Mouse (Mus musculus) left cerebral cortex, adult 2 months (tissue): Measurements from ENCODE around the gene Galk1. TPM values are rescaled to one million over a fixed set of nuclear protein-coding genes. Genes with fewer than 3 reads are reported as not detected.

Experiments used
- DNase-seq, 2 experiments: peaks; one replicate each; pipeline ENCODE4 v3.0.0; 2021 to 2022; ENCODE audit warnings: low spot score in 2 of 2, mixed read lengths in 1 of 2; ENCODE audit errors: extremely low spot score in 1 of 2
- H3K27ac ChIP-seq: fragments of 200-600 bp; 2 replicates; pipeline ENCODE4 v1.8.1; 2022
- H3K4me3 ChIP-seq: fragments of 200-600 bp; 2 replicates; pipeline ENCODE4 v1.8.1; 2022
- CTCF ChIP-seq: fragments of 200-600 bp; IDR thresholded peaks from 2 replicates; pipeline ENCODE4 v1.8.1; 2022; ENCODE audit warnings: antibody characterized with exemption, mild to moderate bottlenecking, moderate library complexity
- intact Hi-C: fragments of 180-260 bp; cut with DNase I; formaldehyde crosslinking; loops from one replicate; pipeline ENCODE4 v1.15.1; 2025
- long read RNA-seq, 2 experiments: library from polyadenylated mRNA; stranded (forward); transcript quantifications; one replicate each; pipeline ENCODE4 v2.0.0; 2021; ENCODE audit warnings: borderline mapping rate in 2 of 2
- total RNA-seq, 2 experiments: library from RNA; stranded (reverse); gene quantifications; 2 replicates each; pipeline ENCODE4 v1.2.3; 2021

Gene Galk1
- 10 to 100 TPM; 13.3 to 13.9 TPM for total RNA-seq
- long read RNA-seq, experiment 1, transcript Galk1-201 (8 exons, 1,406 nt): major isoform, 13 of 15 reads
- long read RNA-seq, experiment 1, partial matches to known transcripts: 1 of 15 reads
- long read RNA-seq, experiment 1, other reads (novel, unspliced or antisense): 1 of 15 reads
- long read RNA-seq, experiment 2, transcript Galk1-201 (8 exons, 1,406 nt): major isoform, 9 of 11 reads
- long read RNA-seq, experiment 2, partial matches to known transcripts: 2 of 11 reads
- long read RNA-seq, experiment 2, other reads (novel, unspliced or antisense): 0 of 11 reads

DNA sequence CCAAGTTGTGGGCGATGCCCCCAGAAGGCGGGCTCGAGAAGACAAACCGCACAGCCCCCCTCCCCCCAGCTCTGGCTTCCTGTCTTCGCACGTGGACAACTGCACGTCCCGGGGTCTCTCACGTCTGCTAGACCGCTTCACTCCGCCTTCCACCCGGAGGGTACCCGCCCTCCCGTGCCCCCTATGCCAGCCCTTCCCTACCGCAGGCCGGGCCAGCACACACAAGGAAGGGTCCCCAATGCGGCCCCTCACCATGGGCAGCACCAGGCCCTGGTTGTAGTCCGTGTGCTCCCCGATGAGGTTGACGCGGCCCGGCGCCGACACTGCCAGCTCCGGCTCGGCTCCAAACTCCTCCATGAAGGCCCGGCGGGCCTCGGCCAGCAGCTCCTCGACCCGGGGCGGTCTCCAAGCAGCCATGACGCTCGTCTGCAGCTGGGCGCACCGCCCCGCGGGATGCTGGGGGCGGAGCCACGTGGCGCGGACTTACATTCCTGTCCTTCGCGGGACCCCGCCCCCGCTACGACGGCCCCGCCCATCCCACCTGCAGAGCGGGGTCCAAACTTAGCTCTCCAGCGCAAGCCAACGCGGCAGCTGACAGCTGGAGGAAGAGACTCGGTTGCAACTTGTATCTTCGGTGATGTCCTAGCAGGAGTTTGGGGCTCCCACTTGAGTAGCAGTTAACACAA lies at the start of gene Galk1:
Gene Galk1, minus strand, starts transcription at position 458 of the 686 bp plus-strand sequence.
- peak; percentile 82 to 86 for DNase-seq
- TF ChIP-seq CTCF: no peak
- intact Hi-C loops: no loop called here
- Histone ChIP-seq H3K4me3 (peak within 1 kb of the TSS; percentile 76), H3K27ac (peak within 1 kb of the TSS; percentile 77)

- DNase-seq: peak in 1 of 2 experiments; percentile 63
- no peak for TF ChIP-seq CTCF
- Histone ChIP-seq H3K4me3 (no peak overlapping the region), H3K27ac (peak overlapping the region; percentile 79)
- intact Hi-C loops: loop anchor here (2.0 kb wide), 1 partner anchor 17 kb away; no protein-coding TSS in a partner anchor
These were observed 49.3 kb upstream of the Galk1 start for GRCm38 (mm10) chr11:116061641-116062415.

DNA sequence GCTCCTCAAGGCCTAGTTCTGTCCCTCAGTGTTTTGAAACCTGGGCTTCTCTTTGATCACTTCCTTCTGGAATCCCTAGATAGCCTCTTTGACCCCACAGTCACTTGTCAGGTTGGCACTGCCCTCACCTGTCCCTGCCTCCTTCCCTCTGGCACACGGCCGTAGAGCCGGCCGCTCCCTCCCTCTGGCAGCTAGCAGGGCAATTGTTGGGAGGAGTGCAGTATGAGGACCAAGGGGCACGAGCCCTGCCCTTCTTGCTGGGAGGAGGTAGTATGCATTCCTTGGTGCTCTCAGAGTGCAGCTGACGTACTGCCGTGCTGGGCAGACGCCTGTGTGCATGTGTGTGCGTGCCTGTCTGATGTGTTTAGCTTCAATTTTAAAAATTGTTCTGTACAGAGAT lies 48.1 kb upstream of the Galk1 start:
- intact Hi-C loops: no loop called here
- DNase-seq: no peak
- H3K27ac ChIP-seq: peak overlapping the region; percentile 79
- no peak overlapping the region for H3K4me3 ChIP-seq
- TF ChIP-seq CTCF: no peak

- no peak for TF ChIP-seq CTCF
- H3K4me3 ChIP-seq: no peak overlapping the region
- peak overlapping the region; percentile 70 for H3K27ac ChIP-seq
- no peak for DNase-seq
- intact Hi-C loops: loop anchor here (2.0 kb wide), 1 partner anchor 29 kb away; the partner anchor contains the start of gene Unk
These were observed 47.1 kb upstream of the Galk1 start for GRCm38 (mm10) chr11:116059691-116060025.

DNA sequence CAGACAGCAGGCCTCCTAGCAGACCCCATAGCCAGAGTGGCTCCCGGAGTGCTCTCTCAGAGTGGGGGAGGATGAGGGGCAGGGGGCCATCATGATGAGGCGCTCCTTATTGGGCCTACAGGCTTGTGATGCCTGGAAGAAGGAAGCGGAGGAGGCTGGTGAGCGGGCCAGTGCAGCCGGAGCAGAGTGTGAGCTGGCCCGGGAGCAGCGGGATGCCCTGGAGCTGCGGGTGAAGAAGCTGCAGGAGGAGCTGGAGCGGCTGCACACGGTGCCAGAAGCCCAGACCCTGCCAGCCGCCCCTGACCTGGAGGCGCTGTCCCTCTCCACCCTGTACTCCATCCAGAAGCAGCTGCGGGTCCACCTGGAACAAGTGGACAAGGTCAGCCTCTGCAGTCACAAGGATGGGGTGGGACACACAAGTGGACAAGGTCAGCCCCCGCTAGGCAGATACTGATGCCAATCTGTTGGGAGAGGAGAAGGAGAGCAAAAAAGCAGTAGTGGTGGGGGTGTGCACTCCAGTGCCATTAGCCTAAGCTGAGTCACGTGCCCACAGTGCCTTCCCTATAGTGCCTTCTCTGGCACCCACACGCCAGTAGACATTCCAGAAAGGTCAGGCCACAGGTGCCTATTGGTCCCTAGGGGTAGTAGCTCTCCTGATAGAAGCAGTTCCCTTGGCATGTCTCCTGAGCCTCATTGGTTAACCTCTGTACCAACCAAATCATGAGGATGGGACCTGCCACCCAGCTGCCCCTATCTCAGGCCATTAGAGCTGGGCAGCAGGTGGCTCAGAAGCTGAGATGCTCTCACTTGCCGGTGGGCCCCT lies 46.6 kb upstream of the Galk1 start:
- DNase-seq: no peak
- no peak overlapping the region for H3K4me3 ChIP-seq
- intact Hi-C loops: loop anchor here (2.0 kb wide), 1 partner anchor 28 kb away; the partner anchor contains the start of gene Unk
- no peak for TF ChIP-seq CTCF
- H3K27ac ChIP-seq: peak overlapping the region; percentile 70

DNA sequence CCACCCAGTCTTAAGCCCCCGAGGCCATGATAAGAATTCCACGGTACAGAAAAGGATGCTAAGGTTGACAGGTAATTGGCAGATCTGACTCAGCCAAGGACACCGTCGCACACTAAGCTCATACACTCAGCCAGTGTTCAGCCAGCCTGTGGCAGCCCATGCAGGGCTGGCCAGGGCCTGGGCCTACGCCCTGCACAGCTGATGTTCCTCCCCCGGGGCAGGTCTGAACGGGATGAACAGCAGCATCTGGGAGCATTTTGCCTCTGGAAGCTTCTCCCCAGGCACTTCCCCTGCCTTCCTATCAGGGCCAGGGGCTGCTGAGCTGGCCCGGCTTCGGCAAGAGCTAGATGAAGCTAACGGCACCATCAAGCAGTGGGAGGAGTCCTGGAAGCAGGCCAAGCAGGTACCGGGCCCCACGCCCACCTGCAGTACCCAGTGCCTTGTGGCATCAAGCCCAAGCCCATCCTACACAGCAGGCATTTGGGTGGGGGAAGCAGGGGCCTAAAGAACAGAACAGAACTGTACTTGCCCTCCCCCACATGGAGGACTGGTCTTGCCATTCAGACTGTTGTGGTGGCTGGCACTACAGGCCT lies 45.6 kb upstream of the Galk1 start:
- DNase-seq: peak; percentile 59 to 68
- intact Hi-C loops: loop anchor here (2.0 kb wide), 1 partner anchor 27 kb away; the partner anchor contains the start of gene Unk
- Histone ChIP-seq H3K27ac (peak overlapping the region; percentile 70), H3K4me3 (no peak overlapping the region)
- TF ChIP-seq CTCF: no peak

GRCm38 (mm10) chr11:116057237-116057881 lies 44.8 kb upstream of the Galk1 start:
- Histone ChIP-seq H3K4me3 (no peak overlapping the region), H3K27ac (peak overlapping the region; percentile 70)
- no peak for TF ChIP-seq CTCF
- DNase-seq: no peak
- intact Hi-C loops: no loop called here

DNA sequence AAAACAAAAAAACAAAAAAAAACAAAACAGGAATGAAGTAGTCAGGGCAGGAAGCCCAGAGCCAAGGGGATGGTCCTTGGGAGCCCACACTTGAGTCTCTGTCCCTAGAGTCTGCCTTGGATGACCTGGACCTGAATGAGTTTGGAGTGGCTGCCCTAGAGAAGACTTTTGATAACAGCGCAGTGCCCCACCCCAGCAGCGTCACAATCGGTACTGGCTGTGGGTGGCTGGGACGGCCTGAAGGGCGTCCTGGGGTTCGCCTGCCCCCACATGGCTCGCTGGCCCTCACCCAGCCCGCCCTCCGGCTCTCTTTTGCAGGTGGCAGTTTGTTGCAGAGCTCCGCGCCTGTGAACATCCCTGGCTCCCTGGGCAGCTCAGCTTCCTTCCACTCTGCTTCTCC lies 43.4 kb upstream of the Galk1 start:
- intact Hi-C loops: no loop called here
- no peak overlapping the region for H3K27ac ChIP-seq
- TF ChIP-seq CTCF: no peak
- DNase-seq: no peak
- H3K4me3 ChIP-seq: no peak overlapping the region

DNA sequence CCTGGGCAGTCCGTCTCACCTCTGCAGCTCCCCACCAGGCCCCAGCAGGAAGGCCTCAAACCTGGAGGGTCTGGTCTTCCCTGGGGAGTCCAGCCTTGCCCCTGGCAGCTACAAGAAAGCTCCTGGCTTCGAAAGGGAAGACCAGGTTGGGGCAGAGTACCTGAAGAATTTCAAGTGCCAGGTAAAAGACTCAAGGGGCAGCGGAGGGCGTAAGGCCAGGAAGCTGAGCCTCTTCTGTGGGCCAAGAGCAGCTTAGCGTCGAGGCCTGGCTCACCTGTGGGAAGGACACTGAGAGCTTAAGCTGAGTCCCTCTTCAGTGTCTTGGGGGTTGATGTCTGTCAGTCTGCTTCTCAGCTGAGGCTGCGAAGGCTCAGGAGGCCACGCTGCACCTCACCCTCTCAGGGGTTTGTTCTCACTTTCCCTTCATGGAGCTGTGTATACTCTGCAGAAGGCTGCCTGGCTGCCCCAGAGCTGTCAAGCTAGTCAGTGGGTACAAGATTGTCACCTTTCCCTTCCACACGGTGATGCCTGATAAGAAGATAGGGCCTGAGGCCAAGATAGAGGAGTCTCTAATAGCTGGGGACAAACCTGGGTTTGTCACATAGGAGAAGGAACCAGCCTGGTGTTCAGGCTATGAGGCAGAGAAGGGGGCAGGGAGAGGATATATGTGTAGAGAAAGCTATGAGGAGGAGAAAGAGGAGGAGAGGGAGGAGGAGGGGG lies 41.2 kb upstream of the Galk1 start:
- Histone ChIP-seq H3K27ac (no peak overlapping the region), H3K4me3 (no peak overlapping the region)
- intact Hi-C loops: no loop called here
- no peak for DNase-seq
- TF ChIP-seq CTCF: no peak

DNA sequence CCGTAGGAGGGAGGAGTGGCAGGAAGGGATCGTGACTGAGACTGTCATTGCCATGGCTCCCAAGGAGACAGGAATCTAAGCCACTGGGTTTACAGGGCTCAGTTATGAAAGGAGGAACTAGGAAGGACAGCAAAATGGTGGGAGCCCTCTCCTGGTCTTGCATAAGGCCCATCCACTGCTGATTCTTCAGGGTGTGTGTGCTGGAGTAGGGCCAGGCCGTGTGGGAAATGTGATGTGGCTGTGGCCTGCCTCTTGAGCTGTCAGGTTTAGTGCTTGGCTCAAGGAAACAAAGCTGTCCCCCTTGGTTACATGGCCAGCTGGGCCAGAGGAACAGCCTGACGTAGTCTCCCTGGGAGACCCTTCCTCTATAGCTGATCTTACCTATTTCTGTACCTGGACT lies 37.7 kb upstream of the Galk1 start:
- no peak overlapping the region for H3K4me3 ChIP-seq
- no peak for DNase-seq
- H3K27ac ChIP-seq: no peak overlapping the region
- intact Hi-C loops: no loop called here
- no peak for TF ChIP-seq CTCF
